Mouse (Mus musculus): ENCODE measurements around the gene Tmem259.
"Not testable (repeated sequence)": the region's sequence is repeated elsewhere in the genome, so short reads cannot be mapped to it uniquely, and the experiment has no call there.

The Tmem259 gene

DNA sequence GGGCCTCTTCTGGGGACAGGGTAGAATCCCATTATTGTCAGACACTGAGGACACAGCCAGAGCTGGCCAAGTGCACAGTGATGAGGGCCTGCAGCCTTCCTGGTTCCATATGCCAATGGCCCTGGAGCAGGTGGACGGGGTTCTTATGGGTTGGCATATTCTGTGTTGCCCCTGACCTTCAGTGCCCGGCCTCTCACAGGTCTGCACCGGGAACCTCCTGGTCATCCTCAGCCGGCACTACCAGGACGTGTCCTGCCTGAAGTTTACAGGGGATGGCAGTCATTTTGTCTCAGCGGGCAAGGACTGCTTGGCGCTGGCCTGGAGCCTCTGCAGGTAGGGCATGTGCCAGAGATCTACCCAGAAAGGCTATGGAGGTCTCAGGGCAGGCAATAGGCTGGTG is 19.4 kb downstream of the Tmem259 start:
- DNase-seq (ENCODE audit: low read depth): no peak

DNA sequence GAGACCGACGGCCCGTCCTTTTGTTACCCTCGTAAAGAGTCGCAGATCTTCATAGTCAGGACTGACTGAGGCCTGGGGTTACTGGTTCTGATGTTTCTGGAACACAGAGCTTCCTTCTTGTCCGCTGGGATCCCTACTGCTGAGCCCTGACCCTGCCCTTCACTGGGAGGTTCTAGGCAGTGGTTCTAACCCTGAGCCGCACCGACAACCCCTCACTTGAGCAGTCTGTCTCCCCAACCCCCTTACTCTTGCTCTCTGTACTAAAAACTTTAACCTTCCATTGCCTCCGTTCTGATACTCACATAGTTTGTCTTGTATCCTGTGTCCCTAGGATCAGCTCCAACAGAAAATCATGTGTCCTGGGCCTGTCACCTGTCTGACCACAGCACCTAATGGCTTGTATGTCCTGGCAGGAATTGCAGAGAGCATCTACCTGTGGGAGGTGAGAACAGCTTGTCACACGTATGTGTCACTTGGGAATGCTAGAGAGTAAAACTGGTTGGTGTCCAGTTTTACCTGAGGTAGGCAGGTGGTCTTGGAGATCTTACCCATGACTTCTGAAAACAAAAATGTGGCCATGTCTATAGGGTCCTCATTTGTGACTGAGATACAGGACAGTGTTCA is 23.3 kb downstream of the Tmem259 start:
- DNase-seq (ENCODE audit: low read depth): no peak

DNA sequence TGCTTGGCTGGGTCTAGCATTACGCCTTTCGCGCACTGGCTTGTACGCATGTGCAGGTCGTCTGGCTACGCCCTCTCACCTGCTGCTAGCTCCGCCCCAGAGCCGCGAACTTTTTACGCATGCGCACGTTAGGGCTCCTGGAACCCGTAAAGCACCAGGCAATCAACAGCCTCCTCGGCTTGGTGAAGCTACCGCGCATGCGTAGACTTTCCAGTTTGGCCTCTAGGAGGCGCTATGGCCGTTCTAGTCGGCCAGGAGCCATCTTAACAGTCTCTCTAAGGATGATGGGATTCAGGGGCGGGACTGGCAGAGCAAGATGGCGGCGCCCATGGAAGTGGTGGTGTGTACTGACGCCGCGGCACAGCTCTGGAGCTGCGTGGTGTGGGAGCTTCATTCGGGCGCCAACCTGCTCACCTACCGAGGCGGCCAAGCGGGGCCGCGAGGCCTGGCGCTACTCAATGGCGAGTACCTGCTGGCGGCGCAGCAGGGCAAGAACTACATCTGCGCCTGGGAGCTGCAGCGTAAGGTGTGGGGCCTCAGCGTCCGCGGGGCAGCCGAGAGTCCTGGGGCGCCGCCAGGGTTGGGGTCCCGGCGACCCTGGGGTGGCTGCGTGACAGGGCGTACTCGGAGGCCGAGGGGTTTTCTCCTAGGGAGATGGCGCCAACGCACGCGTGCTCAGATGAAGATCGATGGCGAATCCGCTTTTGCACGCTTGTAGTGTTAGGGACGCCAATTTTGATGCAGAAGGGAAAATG is 24.1 kb downstream of the Tmem259 start, which contains the start of gene Wdr18:
Gene Wdr18, plus strand, starts transcription at position 306 of the 755 bp plus-strand sequence.
- DNase-seq (ENCODE audit: low read depth): peak; percentile 100

GRCm38 (mm10) chr10:79959412-79959811 is 24.7 kb downstream of the Tmem259 start:
- DNase-seq (ENCODE audit: low read depth): not testable (repeated sequence)

GRCm38 (mm10) chr10:79958140-79958816 is 25.9 kb downstream of the Tmem259 start:
- no peak for DNase-seq (ENCODE audit: low read depth)

DNA sequence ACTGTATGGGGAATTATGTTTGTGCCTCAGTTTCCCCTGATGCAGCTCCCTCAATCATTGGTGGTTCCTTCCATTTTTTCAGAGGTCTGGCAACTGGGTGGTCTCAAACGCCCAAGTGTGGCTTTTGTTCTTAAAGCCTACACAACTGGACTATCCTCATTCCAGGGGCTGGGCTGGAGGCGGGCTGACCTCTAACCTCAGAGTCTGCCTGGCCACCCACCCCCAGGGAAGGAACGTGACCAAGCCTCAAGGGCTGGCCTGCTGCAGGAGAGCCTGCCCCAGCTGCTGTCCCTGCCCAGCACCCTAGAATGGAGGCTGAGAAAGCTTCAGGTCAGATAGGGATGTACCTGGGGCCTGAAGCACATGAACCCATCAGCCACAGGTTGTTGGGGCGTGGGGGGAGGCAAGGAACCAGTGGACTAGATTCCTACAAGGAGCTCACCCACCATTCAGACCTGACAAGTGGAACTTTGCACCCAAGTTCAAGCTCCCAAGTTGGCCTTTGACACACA is 27.4 kb downstream of the Tmem259 start:
- DNase-seq (ENCODE audit: low read depth): no peak

DNA sequence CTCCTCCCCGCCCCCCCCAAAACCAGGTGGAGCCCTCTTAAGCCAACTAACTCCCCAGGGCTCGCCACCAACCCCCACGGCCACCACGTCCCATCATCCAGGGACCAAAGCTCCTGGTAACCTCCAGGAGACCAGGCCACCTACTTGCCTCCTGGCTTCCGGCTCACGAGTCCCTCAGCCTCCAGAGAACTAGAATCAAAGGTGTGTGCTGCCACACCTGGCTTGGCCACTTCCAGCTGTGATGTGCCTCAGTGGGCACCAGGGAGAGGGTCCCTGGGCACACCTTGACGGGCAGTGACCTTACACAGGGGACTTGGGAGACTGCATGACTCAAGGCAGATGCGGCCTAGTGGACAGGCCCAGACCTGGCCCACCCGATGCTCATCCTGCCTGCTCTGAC is 28.4 kb downstream of the Tmem259 start:
- DNase-seq (ENCODE audit: low read depth): no peak

- no peak for DNase-seq (ENCODE audit: low read depth)
Observed at GRCm38 (mm10) chr10:79953946-79954345, 30.2 kb downstream of the Tmem259 start.

DNA sequence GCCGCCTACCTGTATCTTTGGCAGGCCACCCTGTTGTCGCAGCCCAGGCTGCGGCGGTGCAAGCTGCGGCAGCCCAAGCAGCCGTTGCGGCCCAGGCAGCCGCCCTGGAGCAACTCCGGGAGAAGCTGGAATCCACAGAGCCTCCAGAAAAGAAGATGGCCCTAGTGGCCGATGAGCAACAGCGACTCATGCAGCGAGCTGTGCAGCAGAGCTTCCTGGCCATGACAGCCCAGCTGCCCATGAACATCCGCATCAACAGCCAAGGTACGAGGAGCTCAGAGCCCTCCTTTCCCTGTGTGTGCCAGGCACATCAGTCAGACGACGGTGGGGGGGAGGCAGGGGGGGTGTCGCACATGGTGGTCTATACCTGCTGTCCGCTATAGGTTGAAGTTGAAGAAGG is 33.5 kb downstream of the Tmem259 start:
- DNase-seq (ENCODE audit: low read depth): no peak

DNA sequence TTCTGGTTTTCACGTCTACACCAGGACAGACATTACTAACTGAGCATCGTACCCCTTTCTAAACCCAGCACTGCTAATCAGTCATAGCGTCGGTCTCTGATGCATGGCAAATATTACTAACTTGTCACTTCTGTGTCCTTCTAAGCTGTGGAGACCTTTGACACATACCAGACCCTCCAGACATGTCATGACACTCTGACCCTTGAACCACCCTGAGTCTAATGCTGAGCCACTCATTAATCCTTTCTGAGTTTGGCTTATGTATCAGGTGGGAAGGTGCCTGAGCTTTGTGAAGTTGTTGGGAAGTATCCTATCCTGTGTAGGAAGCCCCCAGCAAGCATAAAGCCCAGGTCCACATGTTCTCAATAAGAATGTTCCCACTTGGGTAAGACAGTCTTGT is 34.3 kb downstream of the Tmem259 start:
- no peak for DNase-seq (ENCODE audit: low read depth)

GRCm38 (mm10) chr10:79947502-79947901 is 36.6 kb downstream of the Tmem259 start:
- no peak for DNase-seq (ENCODE audit: low read depth)

GRCm38 (mm10) chr10:79946752-79947322 is 37.3 kb downstream of the Tmem259 start:
- DNase-seq (ENCODE audit: low read depth): no peak

DNA sequence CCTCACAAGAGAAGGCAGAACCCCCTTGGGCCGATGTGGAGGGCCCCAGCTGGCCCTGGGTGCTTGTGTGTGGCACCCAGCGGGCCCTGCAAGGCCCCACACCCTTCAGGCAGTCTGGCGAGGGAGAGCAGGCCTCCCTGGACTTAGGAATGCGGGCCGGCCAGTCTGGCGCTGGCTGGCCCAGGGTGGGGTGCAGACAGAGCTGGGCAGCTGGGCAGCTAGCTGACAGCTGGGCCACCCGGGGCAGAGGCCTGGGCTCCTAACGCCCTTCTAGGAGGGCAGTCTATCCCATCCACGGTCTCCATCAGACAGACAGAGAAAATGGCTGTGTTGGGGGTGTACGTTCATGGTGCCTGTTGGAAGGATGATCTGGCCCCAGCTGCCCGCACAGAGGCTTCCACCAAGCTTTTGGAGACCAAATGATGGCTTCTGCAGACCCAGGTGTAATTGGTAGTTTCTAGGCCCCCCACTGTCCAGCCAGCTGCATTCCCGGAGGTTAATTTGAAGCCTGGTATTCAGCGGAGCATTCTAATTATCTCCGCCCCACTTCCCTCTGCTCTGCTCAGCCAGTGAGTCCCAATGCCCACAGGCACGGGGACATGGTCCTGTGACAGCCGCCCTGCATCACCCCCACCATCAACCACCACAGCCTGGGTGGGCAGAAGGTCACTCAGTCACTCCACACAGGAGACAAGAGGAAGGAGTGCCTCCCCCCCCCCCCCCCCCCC is 38.5 kb downstream of the Tmem259 start:
- no peak for DNase-seq (ENCODE audit: low read depth)

DNA sequence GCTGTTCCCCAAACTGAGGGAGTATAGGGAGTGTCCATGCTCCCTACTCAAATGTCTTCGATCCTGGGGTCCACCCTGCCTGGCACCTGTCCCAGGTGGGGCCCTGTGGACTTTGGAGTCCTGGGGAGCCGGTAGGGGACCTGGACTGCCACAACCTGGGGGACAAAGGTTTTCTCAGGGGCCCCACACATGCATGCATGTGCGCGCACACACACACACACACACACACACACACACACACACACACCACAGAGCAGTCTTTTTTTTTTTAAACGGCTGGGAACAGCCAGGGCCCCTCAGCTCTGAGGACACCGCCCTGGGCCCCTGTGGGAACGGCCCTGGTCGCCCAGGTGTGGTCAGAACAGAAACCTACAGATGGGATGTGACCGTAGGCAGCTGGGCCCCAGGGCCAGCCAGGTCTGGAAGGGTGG is 40.6 kb downstream of the Tmem259 start:
- DNase-seq (ENCODE audit: low read depth): no peak

DNA sequence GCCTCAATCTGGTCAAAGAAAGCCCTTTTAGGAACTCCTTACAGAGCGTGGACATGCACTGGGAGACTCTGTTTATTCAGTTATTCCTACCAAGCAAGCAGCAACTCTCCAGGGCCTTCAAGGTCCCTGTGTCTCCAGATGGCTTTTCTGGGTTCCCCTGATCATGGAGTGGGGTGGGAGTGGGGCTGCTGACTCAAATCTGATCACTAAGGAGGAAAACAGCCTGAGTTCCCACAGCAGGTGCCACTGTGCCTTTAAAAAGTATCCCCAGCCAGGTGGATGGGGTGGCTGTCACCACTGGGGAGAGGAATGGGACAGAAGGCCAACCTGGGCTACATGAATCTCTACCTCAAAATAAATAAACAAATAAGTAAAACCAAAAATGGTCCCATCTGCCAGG is 41.1 kb downstream of the Tmem259 start:
- DNase-seq (ENCODE audit: low read depth): no peak

- DNase-seq (ENCODE audit: low read depth): no peak
Observed at GRCm38 (mm10) chr10:79940749-79941148, 43.4 kb downstream of the Tmem259 start.

GRCm38 (mm10) chr10:79937775-79938526 is 46.2 kb downstream of the Tmem259 start:
- DNase-seq (ENCODE audit: low read depth): no peak

DNA sequence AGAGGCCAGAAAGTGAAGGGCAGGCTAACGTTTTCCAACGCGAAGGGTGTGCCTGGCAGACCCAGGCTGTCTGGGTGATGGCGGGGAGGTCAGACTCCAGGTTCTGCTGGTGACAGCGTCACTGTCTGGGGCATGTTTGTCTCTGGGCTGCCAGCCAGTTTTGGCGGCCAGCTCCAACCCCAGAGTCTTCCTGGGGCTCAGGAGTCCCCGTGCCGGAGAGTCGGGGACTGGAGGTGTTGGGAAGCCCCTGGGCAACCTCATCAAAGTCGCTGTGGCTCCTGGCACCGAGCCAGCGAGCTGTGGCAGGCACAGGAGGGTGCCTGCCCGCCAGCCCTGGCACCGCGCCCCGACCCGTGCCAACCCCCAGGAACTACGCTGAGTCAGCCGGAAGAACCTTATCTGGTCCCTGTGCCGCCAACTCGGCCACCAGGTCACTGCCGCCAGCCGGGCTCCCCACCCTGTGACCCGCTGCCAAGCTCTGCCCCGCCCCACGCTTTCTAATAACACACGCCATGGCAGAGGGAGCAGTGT is 47.2 kb downstream of the Tmem259 start:
- no peak for DNase-seq (ENCODE audit: low read depth)

DNA sequence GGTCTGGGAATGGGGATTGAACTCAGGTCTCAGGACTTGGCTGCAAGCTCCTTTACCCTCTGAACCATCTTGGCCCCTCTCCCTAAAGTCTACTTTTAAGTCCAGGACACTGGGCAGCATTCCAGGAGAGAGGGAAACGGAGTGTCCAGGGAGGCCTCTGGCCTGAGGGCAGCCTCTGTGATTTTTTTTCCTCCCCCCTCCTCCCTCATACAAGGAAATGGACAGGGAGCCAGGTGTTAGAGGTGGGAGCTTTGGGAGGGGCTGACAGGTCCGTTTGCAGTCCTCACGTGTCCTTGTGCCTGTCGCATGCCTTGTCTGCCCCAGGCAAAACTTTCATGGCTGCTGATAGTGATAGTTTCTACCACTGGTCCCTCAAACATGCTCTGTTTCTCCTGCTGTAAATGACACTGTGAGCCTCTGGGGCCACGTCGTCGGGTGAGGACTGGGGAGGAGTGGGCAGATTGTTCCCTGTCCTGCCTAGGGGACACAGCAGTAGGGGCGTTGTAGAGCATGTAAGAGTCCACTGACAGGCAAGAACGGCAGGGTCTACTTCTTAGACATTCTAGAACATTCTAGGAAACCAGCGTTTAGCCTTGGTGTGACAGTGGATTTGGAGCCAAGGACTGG is 47.7 kb downstream of the Tmem259 start:
- DNase-seq (ENCODE audit: low read depth): no peak
